Mouse (Mus musculus): Measurements from ENCODE around the gene Agbl5.
"Not testable (repeated sequence)": the region's sequence is repeated elsewhere in the genome, so short reads cannot be mapped to it uniquely, and the experiment has no call there.

Gene Agbl5

GRCm38 (mm10) chr5:30888337-30889087 is at the start of gene Agbl5:
Agbl5 (plus strand) TSS chr5:30888694.
- DNase-seq (ENCODE audit: low read depth) = peak; percentile 96

DNA sequence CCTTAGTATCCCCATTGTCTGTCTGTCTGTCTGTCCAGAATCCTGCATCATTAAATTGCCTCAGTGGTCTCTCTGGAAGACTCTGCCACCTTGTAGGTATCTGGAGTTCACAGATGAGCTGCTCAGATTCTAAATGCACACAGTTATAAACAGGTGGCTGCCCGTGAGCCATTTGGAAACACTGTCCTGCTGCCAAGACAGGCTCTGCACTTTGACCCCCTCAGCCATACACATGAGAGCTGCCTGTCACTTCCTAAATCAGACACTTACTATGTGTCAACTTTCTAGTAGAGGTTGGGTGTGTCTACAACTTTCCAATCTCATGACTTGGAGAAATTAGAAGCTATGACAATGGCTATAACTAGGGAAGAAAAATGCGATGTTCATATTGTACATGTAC is 48.8 kb upstream of the Agbl5 start:
- DNase-seq (ENCODE audit: low read depth) = no peak

GRCm38 (mm10) chr5:30841896-30842295 is 46.6 kb upstream of the Agbl5 start:
- peak; percentile 23 for DNase-seq (ENCODE audit: low read depth)

- DNase-seq (ENCODE audit: low read depth) = no peak
Measured at GRCm38 (mm10) chr5:30849891-30850555, 38.5 kb upstream of the Agbl5 start.

DNA sequence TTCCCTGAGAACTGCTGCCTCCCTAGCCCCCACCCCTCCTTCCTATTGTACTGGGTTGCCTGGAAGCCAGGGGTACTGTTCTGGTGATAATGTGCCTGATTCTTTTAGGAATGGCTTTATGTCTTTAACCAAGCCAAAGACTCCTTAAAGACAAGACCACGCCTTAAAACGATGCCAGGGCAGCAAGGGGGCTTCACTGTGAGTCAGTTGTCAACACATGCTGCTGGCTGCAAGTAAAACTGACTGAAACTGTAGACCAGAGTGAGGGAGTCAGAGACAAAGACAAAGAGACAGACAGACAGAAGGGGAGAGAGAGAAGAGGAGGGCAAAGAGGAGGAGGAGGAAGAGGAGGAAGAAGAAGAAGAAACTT is 38.0 kb upstream of the Agbl5 start:
- DNase-seq (ENCODE audit: low read depth) = no peak

DNA sequence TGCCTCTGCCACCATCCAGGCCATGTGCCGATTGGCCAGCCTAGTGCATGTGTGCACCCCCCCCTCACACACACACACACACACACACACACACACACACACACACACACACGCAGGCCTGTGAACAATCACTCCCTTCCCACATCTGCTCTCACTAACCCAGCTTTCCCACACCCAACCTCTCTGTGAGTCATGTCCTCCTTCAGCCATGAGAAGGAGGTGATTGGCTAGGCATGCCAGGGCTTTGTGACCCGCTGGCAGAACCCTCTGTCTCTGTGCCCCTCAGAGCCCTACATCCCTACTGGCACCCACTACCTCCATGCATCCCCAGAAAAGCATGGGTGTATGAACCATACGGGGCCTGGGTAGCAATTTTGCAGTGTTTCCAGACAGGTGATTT is 35.0 kb upstream of the Agbl5 start:
- peak; percentile 17 for DNase-seq (ENCODE audit: low read depth)

DNA sequence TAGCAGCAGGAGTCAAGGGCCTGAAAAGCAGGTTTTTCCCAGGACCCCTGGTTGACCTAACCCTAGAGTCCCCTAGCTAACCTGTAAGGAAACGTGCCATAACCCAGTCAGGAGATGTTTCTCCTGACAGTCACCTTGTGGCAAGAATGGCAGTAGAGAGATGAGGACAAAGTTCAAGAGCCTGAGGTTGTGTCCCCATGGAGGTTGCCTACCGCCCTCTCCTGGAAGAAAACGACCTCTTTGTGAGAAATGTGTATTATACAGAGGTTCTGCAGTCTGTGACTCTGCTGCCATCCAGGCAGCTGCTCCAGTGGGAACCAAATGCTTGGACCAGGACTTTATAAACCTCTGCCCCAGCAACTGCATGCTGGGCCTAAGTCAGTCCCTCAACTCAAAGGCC is 32.8 kb upstream of the Agbl5 start:
- peak; percentile 28 for DNase-seq (ENCODE audit: low read depth)

GRCm38 (mm10) chr5:30856124-30856523 is 32.4 kb upstream of the Agbl5 start:
- DNase-seq (ENCODE audit: low read depth) = no peak

DNA sequence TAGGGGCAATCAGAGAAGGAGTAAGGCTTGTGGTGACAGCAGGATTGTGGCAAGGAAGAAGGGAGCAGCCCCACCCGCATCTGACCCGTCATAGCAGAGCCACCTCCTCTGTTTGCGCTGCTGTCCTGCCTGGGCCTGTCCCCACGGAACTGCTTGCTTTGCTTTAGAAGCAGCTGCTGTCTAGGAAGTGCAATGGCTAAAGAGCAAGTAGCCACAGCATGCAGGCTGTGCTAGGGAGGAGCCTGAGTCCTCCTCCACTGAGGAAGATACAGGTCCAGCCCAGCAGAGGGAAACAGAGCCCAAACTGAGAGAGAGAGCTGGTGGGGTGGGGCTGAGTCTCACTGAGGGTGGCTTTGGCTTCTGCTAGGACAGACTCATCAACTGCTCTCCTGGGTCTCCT is 24.6 kb upstream of the Agbl5 start:
- peak; percentile 52 for DNase-seq (ENCODE audit: low read depth)

GRCm38 (mm10) chr5:30864322-30864721 is 24.2 kb upstream of the Agbl5 start:
- DNase-seq (ENCODE audit: low read depth) = no peak

DNA sequence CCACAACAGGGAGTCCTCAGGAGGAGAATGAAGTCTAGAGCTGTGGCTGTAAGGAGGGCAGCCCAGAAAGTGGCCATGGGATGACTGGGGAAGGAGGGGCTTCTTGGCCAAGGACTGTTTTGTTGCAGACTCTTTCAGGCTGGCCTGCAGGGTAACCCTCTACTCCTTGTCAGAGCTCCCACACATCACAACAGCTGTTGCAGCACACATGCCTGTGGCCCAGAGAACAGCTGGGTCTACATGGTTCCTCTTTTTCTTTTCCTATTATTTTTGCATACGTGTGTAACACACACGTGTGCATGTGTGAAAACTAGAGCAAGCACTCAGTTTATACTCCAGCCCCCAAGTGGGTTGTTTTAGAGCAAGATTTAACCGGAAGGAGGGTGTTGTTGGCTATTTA is 21.6 kb upstream of the Agbl5 start:
- peak; percentile 28 for DNase-seq (ENCODE audit: low read depth)

GRCm38 (mm10) chr5:30867712-30868111 is 20.8 kb upstream of the Agbl5 start, which contains the start of gene Tmem214:
Tmem214 (plus strand) TSS chr5:30868012.
- no peak for DNase-seq (ENCODE audit: low read depth)

- no peak for DNase-seq (ENCODE audit: low read depth)
Measured at GRCm38 (mm10) chr5:30868981-30869380, 19.5 kb upstream of the Agbl5 start.

- DNase-seq (ENCODE audit: low read depth) = peak; percentile 80
Measured at GRCm38 (mm10) chr5:30869405-30870130, 18.9 kb upstream of the Agbl5 start.

GRCm38 (mm10) chr5:30870131-30870406 is 18.4 kb upstream of the Agbl5 start:
- DNase-seq (ENCODE audit: low read depth) = no peak

DNA sequence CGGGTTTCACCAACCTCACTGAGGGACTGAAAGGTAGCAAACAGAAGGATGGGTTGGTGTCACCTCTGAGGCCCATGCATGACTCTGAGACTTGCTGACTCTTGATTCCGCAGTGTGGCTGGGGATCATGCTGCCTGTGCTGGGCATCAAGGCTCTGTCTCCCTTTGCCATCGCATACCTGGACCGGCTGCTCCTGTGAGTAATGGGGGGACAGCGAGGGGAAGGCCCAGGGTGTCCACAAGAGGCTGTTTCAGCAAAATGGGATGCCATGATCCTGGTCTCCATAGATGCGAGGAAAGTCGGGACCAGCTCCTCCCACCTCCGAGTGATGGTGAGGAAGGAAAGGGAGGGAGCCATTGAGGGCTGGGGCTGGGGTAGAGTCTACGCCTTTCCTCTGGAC is 15.9 kb upstream of the Agbl5 start:
- DNase-seq (ENCODE audit: low read depth) = no peak

DNA sequence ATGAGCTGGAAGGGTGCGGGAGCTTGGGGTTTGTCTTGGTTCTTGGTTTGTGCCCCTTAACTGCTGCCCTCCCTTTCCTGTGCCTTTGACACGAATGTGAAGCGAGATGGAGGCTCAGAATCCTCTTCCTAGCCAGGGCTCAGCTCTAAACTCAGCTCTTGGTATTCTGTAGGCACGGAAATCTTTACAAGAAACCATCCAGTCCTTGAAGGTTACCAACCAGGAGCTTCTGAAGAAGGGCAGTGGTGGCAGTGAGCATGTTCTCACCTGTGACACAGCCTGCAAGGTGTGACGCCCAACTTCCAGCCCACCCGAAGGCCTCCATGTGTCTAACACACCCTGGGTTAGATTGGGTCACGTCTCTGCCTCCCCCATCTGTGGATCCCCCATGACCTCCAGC is 14.1 kb upstream of the Agbl5 start:
- DNase-seq (ENCODE audit: low read depth) = no peak

- DNase-seq (ENCODE audit: low read depth) = no peak
Measured at GRCm38 (mm10) chr5:30878616-30879015, 9.9 kb upstream of the Agbl5 start.

DNA sequence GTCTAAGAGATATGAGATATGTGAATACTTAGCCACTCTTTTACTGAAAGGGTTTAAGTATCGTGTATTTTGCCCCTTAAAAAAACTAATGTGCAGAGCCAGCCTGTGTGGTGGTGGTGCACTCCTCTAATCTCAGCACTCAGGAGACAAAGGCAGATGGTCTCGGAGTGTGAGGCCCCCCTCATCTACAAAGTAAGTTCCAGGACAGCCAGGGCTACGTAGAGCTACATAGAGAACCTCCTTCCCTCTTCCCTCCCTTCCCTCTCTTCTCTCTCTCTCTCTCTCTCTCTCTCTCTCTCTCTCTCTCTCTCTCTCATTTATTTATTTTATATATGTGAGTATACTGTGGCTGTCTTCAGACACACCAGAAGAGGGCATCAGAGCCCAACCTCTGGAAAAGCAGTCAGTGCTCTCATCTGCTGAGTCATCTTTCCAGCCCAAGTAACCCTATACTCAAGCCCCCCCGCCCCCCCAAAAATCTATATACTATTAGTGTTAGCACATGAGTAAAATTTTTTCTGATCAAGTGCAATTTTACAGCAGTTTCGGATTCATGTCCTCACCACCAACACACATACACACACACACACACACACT is 9.0 kb upstream of the Agbl5 start:
- DNase-seq (ENCODE audit: low read depth) = peak; percentile 40

- not testable (repeated sequence) for DNase-seq (ENCODE audit: low read depth)
Measured at GRCm38 (mm10) chr5:30881839-30882238, 6.7 kb upstream of the Agbl5 start.

GRCm38 (mm10) chr5:30886209-30886608 is 2.3 kb upstream of the Agbl5 start:
- peak; percentile 30 for DNase-seq (ENCODE audit: low read depth)

GRCm38 (mm10) chr5:30886731-30887130 is 1.8 kb upstream of the Agbl5 start:
- DNase-seq (ENCODE audit: low read depth) = no peak

GRCm38 (mm10) chr5:30887331-30887761 is 1.1 kb upstream of the Agbl5 start:
- DNase-seq (ENCODE audit: low read depth) = peak; percentile 95

Data from 416B (cell line).